Mouse (Mus musculus): ENCODE measurements around the gene Lyg2. TPM values are rescaled to one million over a fixed set of nuclear protein-coding genes. Genes with fewer than 3 reads are reported as not detected.

Lyg2 gene
- polyA plus RNA-seq, 1 experiment: not detected

- DNase-seq (ENCODE audit: low read depth): no peak
- TF ChIP-seq POLR2A (IDR thresholded peaks at IDR 0.05; ENCODE audit: borderline replicate concordance, extremely low read depth, insufficient read depth, insufficient read length, poor library complexity, severe bottlenecking): no peak
- TF ChIP-seq CTCF (IDR thresholded peaks at IDR 0.05; ENCODE audit: borderline replicate concordance, extremely low read depth, insufficient read depth, insufficient read length): no peak
Measured at GRCm38 (mm10) chr1:37918096-37918495, 1.8 kb upstream of the Lyg2 start.

GRCm38 (mm10) chr1:37917666-37918065 lies 1.4 kb upstream of the Lyg2 start:
- TF ChIP-seq POLR2A (IDR thresholded peaks at IDR 0.05; ENCODE audit: borderline replicate concordance, extremely low read depth, insufficient read depth, insufficient read length, poor library complexity, severe bottlenecking) (no peak), CTCF (IDR thresholded peaks at IDR 0.05; ENCODE audit: borderline replicate concordance, extremely low read depth, insufficient read depth, insufficient read length) (no peak)
- DNase-seq (ENCODE audit: low read depth): no peak

- TF ChIP-seq CTCF (IDR thresholded peaks at IDR 0.05; ENCODE audit: borderline replicate concordance, extremely low read depth, insufficient read depth, insufficient read length) (no peak), POLR2A (IDR thresholded peaks at IDR 0.05; ENCODE audit: borderline replicate concordance, extremely low read depth, insufficient read depth, insufficient read length, poor library complexity, severe bottlenecking) (no peak)
- DNase-seq (ENCODE audit: low read depth): no peak
Measured at GRCm38 (mm10) chr1:37912751-37913150, 3.5 kb downstream of the Lyg2 start.

- peak; percentile 32; the same call in 1 of the 2 replicates for TF ChIP-seq CTCF (IDR thresholded peaks at IDR 0.05; ENCODE audit: borderline replicate concordance, extremely low read depth, insufficient read depth, insufficient read length)
- no peak for TF ChIP-seq POLR2A (IDR thresholded peaks at IDR 0.05; ENCODE audit: borderline replicate concordance, extremely low read depth, insufficient read depth, insufficient read length, poor library complexity, severe bottlenecking)
- peak; percentile 43 for DNase-seq (ENCODE audit: low read depth)
Measured at GRCm38 (mm10) chr1:37903178-37903577, 13.1 kb downstream of the Lyg2 start.

- TF ChIP-seq POLR2A (IDR thresholded peaks at IDR 0.05; ENCODE audit: borderline replicate concordance, extremely low read depth, insufficient read depth, insufficient read length, poor library complexity, severe bottlenecking): no peak
- TF ChIP-seq CTCF (IDR thresholded peaks at IDR 0.05; ENCODE audit: borderline replicate concordance, extremely low read depth, insufficient read depth, insufficient read length): no peak
- DNase-seq (ENCODE audit: low read depth): no peak
Measured at GRCm38 (mm10) chr1:37900288-37900687, 16.0 kb downstream of the Lyg2 start.

- no peak for DNase-seq (ENCODE audit: low read depth)
- TF ChIP-seq CTCF (IDR thresholded peaks at IDR 0.05; ENCODE audit: borderline replicate concordance, extremely low read depth, insufficient read depth, insufficient read length) (no peak), POLR2A (IDR thresholded peaks at IDR 0.05; ENCODE audit: borderline replicate concordance, extremely low read depth, insufficient read depth, insufficient read length, poor library complexity, severe bottlenecking) (no peak)
Measured at GRCm38 (mm10) chr1:37899816-37900215, 16.5 kb downstream of the Lyg2 start.

GRCm38 (mm10) chr1:37894606-37895005 lies 21.7 kb downstream of the Lyg2 start:
- TF ChIP-seq CTCF (IDR thresholded peaks at IDR 0.05; ENCODE audit: borderline replicate concordance, extremely low read depth, insufficient read depth, insufficient read length) (no peak), POLR2A (IDR thresholded peaks at IDR 0.05; ENCODE audit: borderline replicate concordance, extremely low read depth, insufficient read depth, insufficient read length, poor library complexity, severe bottlenecking) (no peak)
- DNase-seq (ENCODE audit: low read depth): no peak

- peak; percentile 37 for DNase-seq (ENCODE audit: low read depth)
- no peak for TF ChIP-seq CTCF (IDR thresholded peaks at IDR 0.05; ENCODE audit: borderline replicate concordance, extremely low read depth, insufficient read depth, insufficient read length)
- no peak for TF ChIP-seq POLR2A (IDR thresholded peaks at IDR 0.05; ENCODE audit: borderline replicate concordance, extremely low read depth, insufficient read depth, insufficient read length, poor library complexity, severe bottlenecking)
Measured at GRCm38 (mm10) chr1:37891400-37891799, 24.9 kb downstream of the Lyg2 start.

GRCm38 (mm10) chr1:37890025-37890652 lies 26.2 kb downstream of the Lyg2 start, which contains the start of the genes Mitd1 and Mrpl30:
TSS of gene Mitd1 (minus strand) at chr1:37890411.
TSS of gene Mrpl30 (plus strand) at chr1:37890477.
- DNase-seq (ENCODE audit: low read depth): peak; percentile 97
- no peak for TF ChIP-seq CTCF (IDR thresholded peaks at IDR 0.05; ENCODE audit: borderline replicate concordance, extremely low read depth, insufficient read depth, insufficient read length)
- peak; percentile 28; the same call in 1 of the 2 replicates for TF ChIP-seq POLR2A (IDR thresholded peaks at IDR 0.05; ENCODE audit: borderline replicate concordance, extremely low read depth, insufficient read depth, insufficient read length, poor library complexity, severe bottlenecking)

GRCm38 (mm10) chr1:37889206-37889605 lies 27.1 kb downstream of the Lyg2 start:
- TF ChIP-seq POLR2A (IDR thresholded peaks at IDR 0.05; ENCODE audit: borderline replicate concordance, extremely low read depth, insufficient read depth, insufficient read length, poor library complexity, severe bottlenecking): no peak
- TF ChIP-seq CTCF (IDR thresholded peaks at IDR 0.05; ENCODE audit: borderline replicate concordance, extremely low read depth, insufficient read depth, insufficient read length): no peak

GRCm38 (mm10) chr1:37884451-37884850 lies 31.8 kb downstream of the Lyg2 start:
- TF ChIP-seq POLR2A (IDR thresholded peaks at IDR 0.05; ENCODE audit: borderline replicate concordance, extremely low read depth, insufficient read depth, insufficient read length, poor library complexity, severe bottlenecking): no peak
- no peak for TF ChIP-seq CTCF (IDR thresholded peaks at IDR 0.05; ENCODE audit: borderline replicate concordance, extremely low read depth, insufficient read depth, insufficient read length)
- DNase-seq (ENCODE audit: low read depth): no peak

More at GRCm38 (mm10) chr1:37889206-37889605, 27.1 kb downstream of the Lyg2 start:
- no peak for DNase-seq (ENCODE audit: low read depth)

GRCm38 (mm10) chr1:37883411-37883810 lies 32.9 kb downstream of the Lyg2 start:
- TF ChIP-seq POLR2A (IDR thresholded peaks at IDR 0.05; ENCODE audit: borderline replicate concordance, extremely low read depth, insufficient read depth, insufficient read length, poor library complexity, severe bottlenecking) (no peak), CTCF (IDR thresholded peaks at IDR 0.05; ENCODE audit: borderline replicate concordance, extremely low read depth, insufficient read depth, insufficient read length) (no peak)
- no peak for DNase-seq (ENCODE audit: low read depth)

All from brain, embryonic 14.5 days (tissue).